Comparison of ENCODE assay signal across 18 mouse cellular contexts in genomic region chr8:10855131-10855530, GRCm38 (mm10).
"Had no signal": no experiment of that assay in that cellular context is flagged by ENCODE, and none has a peak within 500 bp of the region (broad histone marks: within the 10 kb centered on the region; RNA-seq: fewer than 3 reads in every experiment).

No protein-coding gene starts in this region.

- ATAC-seq: forebrain, embryonic 15.5 days; forebrain, postnatal 0 days; hindbrain, embryonic 16.5 days; inflammation-experienced regulatory T-cells, adult 6 months had no signal

- H3K4me2 ChIP-seq: forebrain, embryonic 15.5 days; heart, embryonic 12.5 days; hindbrain, embryonic 12.5 days; hindbrain, embryonic 14.5 days; limb, embryonic 13.5 days had no signal

- H3K4me3 ChIP-seq: forebrain, embryonic 15.5 days; heart, adult 2 months; heart, embryonic 12.5 days; hindbrain, embryonic 10.5 days; hindbrain, embryonic 12.5 days; layer of hippocampus, adult 2 months; limb, embryonic 13.5 days had no signal

- DNase-seq: forebrain, postnatal 0 days; gastrocnemius, postnatal 14 days; gastrocnemius, postnatal 36 days; heart, adult 11 months; heart, adult 2 months; heart, postnatal 10 days; heart, postnatal 4 days; kidney, postnatal 4 days; left cerebral cortex, postnatal 4 days had no signal

- H3K4me1 ChIP-seq: forebrain, embryonic 15.5 days had no signal

- H3K27me3 ChIP-seq: forebrain, embryonic 15.5 days; hindbrain, embryonic 12.5 days; limb, embryonic 13.5 days had no signal

- H3K27ac ChIP-seq: forebrain, embryonic 15.5 days; heart, adult 2 months; hindbrain, embryonic 12.5 days; hindbrain, embryonic 14.5 days; layer of hippocampus, adult 2 months; limb, embryonic 13.5 days had no signal

- H3K9ac ChIP-seq: forebrain, embryonic 15.5 days; forebrain, postnatal 0 days; heart, embryonic 12.5 days; hindbrain, embryonic 12.5 days; hindbrain, embryonic 14.5 days; limb, embryonic 13.5 days had no signal

- H3K36me3 ChIP-seq: forebrain, embryonic 15.5 days; heart, embryonic 12.5 days; hindbrain, embryonic 10.5 days; hindbrain, embryonic 12.5 days; limb, embryonic 13.5 days had no signal

- H3K9me3 ChIP-seq: forebrain, embryonic 15.5 days; heart, embryonic 12.5 days; hindbrain, embryonic 10.5 days; hindbrain, embryonic 12.5 days; limb, embryonic 13.5 days had no signal
